Mouse (Mus musculus) frontal cortex, postnatal 10 days (tissue): ENCODE results near the gene Emsy.

Experiments used
- DNase-seq, 2 experiments: peaks; one replicate each; pipeline ENCODE4 v3.0.0; 2022; ENCODE audit warnings: low spot score in 2 of 2, mixed read lengths in 1 of 2

Emsy gene

GRCm38 (mm10) chr7:98577461-98577860 lies 79.1 kb downstream of the Emsy start:
- no peak for DNase-seq

- DNase-seq: no peak
Observed at GRCm38 (mm10) chr7:98575651-98576239, 80.8 kb downstream of the Emsy start.

- DNase-seq: no peak
Observed at GRCm38 (mm10) chr7:98574771-98575191, 81.8 kb downstream of the Emsy start.

GRCm38 (mm10) chr7:98574271-98574670 lies 82.3 kb downstream of the Emsy start:
- DNase-seq: no peak

GRCm38 (mm10) chr7:98573231-98573781 lies 83.3 kb downstream of the Emsy start:
- DNase-seq: no peak

- no peak for DNase-seq
Observed at GRCm38 (mm10) chr7:98572223-98572868, 84.2 kb downstream of the Emsy start.

- no peak for DNase-seq
Observed at GRCm38 (mm10) chr7:98570824-98571505, 85.6 kb downstream of the Emsy start.

- no peak for DNase-seq
Observed at GRCm38 (mm10) chr7:98567056-98567455, 89.5 kb downstream of the Emsy start.

- no peak for DNase-seq
Observed at GRCm38 (mm10) chr7:98564607-98565364, 91.8 kb downstream of the Emsy start.

- no peak for DNase-seq
Observed at GRCm38 (mm10) chr7:98563991-98564390, 92.6 kb downstream of the Emsy start.

GRCm38 (mm10) chr7:98562966-98563365 lies 93.6 kb downstream of the Emsy start:
- no peak for DNase-seq

GRCm38 (mm10) chr7:98562186-98562585 lies 94.4 kb downstream of the Emsy start:
- DNase-seq: no peak

GRCm38 (mm10) chr7:98561556-98562164 lies 94.9 kb downstream of the Emsy start:
- no peak for DNase-seq

- DNase-seq: no peak
Observed at GRCm38 (mm10) chr7:98558128-98558921, 98.3 kb downstream of the Emsy start.

- DNase-seq: no peak
Observed at GRCm38 (mm10) chr7:98556767-98557394, 99.7 kb downstream of the Emsy start.

- DNase-seq: no peak
Observed at GRCm38 (mm10) chr7:98551041-98551440, 105.5 kb downstream of the Emsy start.

- no peak for DNase-seq
Observed at GRCm38 (mm10) chr7:98550596-98550995, 106.0 kb downstream of the Emsy start.

- no peak for DNase-seq
Observed at GRCm38 (mm10) chr7:98548839-98549238, 107.7 kb downstream of the Emsy start.

- no peak for DNase-seq
Observed at GRCm38 (mm10) chr7:98544556-98544955, 112.0 kb downstream of the Emsy start.

- DNase-seq: no peak
Observed at GRCm38 (mm10) chr7:98543853-98544370, 112.7 kb downstream of the Emsy start.
